Mouse (Mus musculus): ENCODE measurements at regions not wholly inside any gene's neighbourhood (a gene's known extent, or its start where the extent isn't known, plus 50 kb on each side); places are given as distances from the start of the nearest gene placed in this dataset.
"Not testable (repeated sequence)": the region's sequence is repeated elsewhere in the genome, so short reads cannot be mapped to it uniquely, and the experiment has no call there.

DNA sequence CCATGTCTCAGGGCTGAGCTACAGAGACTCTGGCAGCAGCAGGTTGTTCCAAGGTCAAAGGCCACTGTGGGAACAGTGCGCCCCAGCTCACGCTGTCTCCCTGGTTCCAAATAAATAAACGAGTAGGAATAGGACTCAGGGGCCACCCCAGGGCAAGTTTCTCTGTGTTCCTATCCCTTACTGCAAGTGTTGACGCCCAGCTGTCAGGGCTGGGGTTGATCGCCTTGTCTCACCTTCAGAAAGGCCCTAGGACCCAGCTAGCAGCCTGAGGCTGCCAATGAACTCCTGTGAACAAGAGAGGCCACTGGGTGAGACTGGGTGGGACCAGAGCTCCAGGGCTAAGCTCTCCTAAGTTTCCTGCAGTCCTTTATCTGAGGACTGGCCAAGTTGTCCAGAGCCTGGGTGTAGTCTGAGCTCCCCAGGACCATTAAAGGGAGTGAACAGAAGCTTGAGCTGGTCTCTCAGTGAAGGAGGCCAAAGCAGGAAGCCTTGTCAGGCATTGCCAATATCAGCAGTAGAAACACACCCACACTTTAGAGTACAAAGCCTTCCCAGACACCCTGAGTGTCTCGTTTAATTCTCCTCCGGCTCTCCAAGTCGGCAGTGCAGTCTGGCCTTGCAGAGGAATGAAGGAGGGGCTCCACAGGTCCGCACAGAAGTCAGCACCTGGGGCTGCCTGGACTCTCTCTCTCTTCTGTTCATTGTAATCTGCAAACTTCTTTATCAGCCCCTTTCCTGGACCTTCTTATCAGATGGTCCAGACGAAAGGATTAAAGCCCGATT lies 308.6 kb downstream of the Diras2 start:
- DNase-seq, result no peak

DNA sequence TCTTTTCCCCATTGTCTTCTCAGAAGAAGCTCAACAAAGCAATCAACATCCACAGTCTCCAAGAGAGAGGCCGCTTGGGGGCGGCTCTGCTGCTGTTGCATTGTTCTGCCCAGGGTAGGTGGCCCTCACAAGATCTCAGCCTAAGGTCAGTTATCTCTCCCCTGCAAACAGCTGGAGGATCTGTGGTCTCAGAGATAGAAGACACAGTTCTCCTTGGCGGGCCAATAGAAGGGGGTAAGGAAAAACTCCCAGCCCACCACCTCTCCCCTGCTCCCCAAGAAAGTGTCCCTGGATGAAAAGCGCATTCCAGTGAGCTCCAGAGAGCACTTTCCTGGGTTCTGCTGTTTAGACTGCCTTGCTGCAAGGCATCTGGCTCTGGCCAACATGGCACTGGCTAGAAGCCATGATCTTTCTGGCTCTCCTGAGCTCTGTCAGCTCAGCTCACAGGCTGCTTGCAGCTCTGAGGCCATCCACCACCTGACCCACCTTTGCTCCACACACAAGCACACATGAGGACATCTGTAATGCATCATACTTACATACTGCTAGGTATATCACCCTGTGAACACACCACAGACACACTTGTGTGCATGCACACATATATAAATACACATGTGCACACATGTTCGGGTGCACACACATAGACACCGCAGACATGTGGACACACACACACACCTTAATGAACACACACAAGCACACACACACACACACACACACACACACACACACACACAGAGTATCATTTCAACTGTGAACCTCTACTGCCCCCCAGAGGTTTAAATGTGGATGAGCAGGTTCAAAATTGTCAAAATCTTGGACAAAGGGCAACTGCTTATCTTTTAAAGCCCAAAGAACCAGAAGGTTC lies 307.7 kb downstream of the Diras2 start:
- DNase-seq, result peak in 1 of 2 experiments; percentile 7

DNA sequence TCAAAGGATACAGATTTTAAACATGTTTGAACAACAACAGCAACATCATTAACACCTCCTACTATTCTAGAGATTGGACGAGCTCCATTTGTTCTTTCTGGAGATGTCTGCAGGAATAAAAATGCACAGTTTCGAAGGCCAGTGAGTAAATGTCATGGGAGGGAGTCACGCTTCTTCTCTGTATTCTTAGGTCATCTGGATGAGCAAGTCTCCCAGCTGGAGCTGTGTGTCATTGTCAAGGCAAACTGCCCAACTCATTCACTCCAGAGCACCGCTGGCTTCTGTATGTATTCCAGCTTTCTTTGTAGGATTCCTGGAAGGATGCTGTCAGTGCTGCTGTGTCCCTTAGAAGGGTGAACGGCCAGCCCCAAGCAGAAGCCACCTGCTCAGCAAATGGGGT lies 297.1 kb downstream of the Diras2 start:
- DNase-seq, result no peak

DNA sequence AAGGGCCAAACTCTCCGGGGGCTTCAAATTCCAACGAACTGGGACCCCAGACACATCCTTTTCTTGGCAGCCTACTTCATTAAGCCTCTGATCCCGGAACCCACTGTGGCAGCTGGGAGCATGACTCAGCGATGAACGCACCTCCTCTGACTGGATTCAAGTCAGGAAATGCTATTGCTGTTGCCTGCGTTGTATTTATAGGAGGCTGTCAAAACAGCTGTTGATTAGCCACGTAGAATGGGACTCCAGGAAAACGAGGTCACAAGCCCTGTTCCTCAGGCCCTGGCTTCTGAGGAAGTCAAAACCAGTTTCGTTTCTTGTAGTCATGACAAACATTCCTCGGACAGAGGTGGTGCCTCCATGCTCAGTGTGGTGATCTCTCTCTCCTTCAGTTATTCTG lies 295.0 kb downstream of the Diras2 start:
- DNase-seq, result no peak

DNA sequence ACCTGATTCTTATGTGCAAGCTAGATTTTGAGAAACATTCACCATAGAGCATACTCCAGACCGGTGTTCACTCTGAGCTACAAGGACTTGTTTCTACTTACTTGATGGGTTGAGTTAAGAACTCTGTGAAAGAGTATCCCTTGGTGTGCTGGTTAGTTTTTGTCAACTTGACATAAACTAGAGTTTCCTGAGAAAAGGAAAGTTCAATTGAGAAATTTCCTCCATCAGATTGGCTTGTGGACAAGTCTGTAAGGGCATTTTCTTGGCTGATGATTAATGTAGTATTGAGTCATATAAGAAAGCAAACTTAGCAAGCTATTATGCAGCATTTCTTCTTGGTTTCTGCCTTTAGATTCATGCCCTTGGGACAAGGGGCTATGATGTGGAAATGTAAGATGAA lies 291.5 kb downstream of the Diras2 start:
- no peak for DNase-seq

DNA sequence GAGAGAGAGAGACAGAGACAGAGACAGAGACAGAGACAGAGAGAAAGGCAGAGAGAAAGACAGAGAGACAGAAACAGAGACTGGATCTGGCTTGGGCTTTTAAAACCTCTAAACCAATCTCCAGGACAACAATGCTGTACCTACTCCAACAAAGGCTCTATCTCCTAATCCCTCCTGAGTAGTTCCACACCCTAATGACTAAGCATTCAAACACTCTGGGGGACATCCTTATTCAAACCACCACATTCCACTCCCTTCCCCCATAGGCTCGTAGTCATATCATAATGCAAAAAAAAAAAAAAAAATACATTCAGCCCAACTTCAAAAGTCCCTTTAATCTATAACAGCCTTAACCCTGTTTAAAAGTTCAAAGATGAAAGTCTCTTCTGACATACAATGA lies 289.3 kb downstream of the Diras2 start:
- no peak for DNase-seq

DNA sequence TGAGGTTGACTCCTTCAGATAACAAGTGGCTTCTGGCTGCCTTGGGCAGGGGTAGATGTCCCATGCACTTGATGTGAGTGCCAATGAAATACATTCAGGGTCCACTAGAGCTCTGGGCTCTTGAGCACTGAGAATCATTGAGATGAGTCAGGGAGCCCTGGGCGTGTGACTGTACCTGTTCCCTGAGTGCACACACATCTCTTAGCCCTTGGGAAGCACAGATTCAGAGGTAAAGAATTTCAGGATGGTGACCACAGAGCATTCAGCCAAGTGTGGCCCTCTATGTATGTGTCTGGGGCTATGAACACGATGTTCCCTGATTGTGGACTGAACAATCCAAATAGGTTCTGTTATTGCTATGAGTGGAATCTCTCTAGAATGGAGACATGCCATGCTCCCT lies 281.6 kb downstream of the Diras2 start:
- no peak for DNase-seq

DNA sequence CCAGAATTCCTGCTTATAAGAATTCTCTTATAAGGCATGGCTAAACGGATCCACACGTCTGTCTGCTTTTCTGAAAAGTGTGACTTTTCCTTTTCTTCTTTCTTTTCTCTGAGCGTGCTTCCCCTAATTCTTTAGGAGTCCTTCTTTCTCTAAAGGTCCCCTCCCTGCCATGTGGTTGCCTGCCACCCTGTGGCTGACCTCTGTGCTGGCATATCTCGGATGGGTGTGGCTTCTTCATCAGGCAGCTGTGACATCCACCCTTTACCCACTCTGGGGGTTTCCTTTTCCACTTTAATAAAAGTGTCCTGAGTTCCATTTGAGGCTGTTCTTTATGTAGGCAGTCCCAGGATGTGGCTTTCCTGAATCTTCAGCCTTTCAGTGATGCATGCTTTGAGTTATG lies 280.7 kb downstream of the Diras2 start:
- DNase-seq, result peak in 1 of 2 experiments; percentile 27

DNA sequence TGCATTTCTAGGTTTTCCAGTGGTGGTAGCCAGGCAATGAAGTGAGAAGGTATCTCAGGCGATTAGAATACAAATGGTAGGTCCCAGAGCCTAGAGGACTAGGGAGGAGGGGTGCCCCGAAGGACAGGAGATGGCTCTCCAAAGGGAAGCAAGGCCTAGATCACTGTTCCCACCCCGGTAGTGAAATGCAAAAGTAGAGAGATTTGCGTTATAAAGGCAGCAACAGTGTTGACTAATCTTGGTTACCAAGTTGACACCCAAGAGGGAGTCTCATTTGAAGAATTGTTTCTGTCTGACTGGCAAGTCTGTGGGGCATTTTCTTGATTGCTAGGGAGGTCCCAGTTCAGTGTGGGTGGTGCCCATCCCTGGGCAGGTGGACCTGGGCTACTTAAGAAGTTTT lies 278.8 kb downstream of the Diras2 start:
- DNase-seq, result no peak

DNA sequence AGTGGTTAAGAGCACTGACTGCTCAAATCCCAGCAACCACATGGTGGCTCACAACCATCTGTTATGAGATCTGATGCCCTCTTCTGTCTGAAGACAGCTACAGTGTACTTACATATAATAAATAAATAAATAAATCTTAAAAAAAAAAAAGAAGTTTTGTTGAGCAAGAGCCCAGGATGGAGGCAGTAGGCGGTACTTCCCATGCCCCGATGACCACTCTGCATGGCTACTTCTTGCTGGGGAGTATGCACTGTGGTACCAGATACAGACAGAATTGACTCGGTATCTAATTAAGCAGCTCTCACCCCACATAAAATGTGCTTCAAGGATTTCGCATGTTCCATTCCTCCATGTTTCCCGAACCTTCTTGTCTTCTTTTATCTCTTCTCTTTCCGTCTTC lies 278.4 kb downstream of the Diras2 start:
- DNase-seq, result not testable (repeated sequence)

DNA sequence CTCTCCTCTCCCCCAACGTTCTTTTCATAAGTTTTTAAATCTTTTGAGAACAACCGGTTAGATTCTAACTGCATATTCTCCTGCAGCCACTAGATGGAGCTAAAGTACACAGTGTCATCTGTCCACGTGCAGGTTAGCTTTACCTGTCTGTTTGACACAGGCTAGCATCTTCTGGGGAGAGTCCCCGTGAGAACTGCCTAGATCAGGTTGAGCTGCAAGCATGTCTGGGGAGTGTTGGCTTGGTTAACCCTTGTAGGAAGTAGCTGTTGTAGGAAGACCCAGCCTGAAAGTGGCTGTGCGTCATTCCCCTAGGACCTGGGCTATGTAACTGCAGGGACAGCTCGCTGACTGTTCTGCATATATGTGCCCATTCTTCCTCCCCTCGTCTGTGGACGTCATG lies 277.9 kb downstream of the Diras2 start:
- peak; percentile 19 for DNase-seq

DNA sequence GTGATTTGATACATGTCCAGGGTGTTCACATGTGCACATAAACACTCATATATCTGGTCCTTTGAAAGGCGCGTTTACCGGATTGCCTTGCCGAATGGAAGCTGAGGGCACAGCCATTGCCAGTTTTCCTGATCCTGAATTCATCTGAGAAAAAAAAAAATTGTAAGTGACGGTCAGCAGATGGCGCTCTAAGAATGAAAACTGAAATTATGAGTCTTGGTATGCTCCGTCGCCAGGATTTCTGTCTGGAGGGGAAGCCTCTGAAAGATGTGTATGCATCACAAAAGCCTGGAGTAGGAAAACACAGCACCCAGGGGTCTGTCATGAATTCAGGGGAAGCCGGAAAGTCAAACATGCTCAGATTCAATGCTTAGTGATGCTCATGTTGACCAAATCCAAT lies 276.9 kb downstream of the Diras2 start:
- DNase-seq, result no peak

DNA sequence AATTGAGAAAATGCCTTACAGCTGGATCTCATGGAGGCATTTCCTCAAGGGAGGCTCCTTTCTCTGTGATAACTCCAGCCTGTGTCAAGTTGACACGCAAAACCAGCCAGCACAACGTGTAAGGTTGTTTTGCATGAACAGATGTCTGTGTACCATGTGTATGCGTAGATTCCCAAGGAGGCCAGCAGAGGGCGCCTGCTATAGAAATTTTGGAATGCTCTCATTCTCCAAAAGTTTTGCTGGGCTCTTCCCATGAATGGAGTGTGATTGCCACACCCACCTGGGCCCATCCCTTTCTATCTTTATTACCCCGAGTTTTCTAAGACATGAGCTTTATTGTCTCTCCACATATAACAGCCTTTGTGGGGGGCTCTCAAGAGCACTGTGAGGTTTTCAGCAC lies 275.4 kb downstream of the Diras2 start:
- no peak for DNase-seq

DNA sequence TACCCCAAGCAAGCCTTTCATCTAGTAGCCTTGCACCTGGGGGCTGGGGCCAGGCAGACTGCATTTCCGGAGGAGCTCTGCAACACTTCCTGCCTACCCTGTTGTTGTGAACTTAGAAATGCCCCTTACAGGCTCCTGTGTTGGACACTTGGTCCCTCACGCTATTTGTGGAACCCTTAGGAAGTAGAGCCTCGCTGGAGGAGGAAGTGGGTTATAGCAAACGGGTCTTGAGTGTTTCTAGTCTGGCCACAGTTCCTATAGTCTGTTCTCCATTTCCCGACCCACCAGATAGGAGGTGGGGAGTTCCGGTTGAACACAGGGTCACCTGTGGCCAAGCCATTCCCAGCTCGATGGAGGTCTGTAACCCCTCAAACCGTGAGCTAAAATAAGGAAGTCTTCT lies 272.7 kb downstream of the Diras2 start:
- DNase-seq, result no peak

DNA sequence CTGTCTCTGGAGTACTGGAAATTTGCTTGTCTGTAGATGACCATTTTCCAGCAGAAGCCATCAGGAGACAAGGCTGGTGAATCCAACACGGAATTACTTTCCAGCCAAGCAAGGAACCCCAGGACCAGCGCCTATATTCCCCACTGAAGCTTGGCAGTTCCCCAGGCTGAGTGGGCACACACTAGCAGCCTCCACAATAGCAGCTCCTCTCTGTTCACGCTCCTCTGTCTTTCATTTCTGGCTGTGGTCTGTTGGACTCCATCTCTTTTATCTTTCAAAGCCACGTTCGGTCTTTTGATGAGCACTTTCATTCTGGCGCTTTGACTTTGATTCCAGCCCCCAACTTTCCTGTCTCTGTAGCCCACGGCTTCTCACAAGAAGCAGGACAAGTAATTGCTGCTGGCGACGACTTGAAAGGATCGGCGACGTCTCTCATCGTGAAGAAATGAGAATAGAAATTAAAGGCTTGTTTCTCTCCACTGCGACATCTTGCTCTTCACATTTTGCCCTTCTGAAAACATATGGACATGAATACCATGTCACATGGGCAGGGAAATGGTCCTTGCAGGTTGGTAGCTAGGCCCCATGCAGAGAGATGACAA lies 268.0 kb downstream of the Diras2 start:
- DNase-seq, result no peak

DNA sequence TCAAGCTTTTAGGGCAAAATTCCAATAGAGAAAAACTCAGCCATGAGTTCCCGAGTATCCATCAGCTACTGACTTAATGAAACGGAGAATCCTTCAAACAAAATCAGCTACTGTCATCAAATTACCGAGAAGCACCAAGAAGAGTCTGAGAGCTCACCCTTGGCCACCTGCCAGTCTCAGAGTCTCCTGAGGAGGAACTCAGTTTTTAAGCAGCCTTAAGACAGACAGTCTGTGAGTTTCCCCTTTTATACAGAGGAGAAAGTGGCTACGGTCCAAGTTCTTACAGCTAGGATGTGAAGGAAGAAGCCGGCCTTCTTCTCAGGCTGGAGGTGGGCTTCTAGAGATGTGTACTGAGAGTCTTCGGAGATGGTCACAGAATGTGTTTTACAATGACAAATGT lies 262.8 kb downstream of the Diras2 start:
- no peak for DNase-seq

DNA sequence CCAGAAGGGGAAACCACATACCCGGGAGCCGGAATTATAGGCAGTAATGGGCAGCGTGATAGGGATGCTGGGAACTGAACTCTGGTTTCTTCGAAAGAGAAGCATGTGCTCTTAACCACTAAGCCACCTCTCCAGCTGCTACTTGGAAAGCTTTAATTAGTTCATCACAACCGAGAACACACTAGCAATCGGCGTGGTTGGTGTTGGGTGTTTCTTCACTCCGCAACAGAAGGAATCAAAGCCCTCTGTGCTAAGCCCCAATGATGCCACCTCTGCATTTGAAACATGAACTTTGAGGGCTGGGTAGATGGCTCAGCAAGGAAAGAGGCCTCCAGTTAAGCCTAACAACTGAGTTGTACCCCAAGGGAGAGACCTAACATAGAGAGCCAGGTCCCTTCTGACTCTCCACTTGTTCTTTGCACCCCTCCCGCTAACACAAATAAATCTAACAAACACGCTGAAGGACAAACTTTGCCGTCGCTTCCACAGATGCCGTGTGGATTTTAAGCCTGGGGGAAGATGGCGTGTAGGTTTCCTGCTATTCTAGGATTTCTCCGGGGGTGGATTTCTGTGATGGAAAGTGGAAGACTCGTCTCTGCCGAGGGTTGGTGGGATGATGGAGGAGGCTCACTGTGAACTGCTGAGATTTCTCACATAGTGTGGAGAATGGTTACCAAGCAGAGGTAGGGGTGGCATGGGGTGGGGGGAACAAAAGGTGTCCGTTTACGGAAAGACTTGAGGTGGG lies 257.4 kb downstream of the Diras2 start:
- no peak for DNase-seq

DNA sequence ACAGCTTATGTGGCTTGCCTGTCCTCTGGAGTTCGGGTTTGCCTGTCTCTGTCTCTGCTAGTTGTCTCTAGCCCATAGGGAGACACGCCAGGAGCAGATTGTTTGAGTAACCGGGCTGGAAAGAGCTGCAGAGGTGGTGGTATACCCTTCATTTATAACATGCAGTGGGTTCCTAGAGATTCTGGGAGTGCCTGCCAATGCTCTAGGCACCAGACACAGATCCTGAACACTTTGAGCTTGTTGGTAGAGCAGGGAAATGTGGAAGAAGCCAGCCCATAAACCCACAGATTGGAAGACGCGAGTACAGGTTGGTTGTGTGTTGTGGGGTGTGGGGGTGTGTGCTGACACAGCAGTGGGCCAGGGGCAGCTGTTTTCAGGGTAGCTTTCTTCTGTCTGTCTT lies 255.9 kb downstream of the Diras2 start:
- DNase-seq, result no peak

DNA sequence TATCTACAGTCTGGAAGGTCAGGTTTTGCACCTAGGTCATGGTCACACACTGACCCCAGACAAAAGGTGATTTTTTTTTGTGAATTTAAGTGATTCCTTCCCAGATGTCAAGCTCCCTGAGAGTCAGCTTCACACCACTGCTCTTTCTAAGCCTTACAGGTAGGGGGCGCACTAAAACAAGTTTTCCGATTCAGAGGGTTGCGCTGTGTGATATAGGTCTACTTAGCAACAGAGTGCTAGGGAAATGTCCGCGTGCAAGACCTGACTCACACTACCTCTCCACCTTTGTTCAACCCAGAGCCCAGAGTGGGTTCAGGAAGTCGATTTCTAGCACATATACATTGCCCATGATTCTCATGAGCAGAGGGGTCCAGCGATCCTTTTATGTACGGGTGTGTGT lies 255.4 kb downstream of the Diras2 start:
- peak; percentile 57 for DNase-seq

DNA sequence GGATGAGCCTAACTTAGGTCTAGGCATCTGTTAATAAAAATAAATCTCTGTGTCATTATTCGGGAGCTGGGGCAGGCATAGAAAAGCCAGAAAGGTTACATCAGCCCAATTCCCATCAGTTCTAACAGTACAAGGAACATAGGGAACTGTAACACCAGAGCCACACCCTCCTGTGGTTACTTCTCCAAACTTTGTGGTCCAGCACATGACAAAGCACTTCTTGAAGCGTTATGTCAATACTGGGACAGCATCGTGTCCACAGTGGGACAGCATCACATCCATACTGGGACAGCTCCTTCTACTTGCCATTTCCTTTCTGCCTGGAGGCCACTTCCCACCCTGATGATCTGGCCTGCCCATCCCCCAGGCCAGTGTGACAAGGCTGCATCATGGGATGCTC lies 253.9 kb downstream of the Diras2 start:
- no peak for DNase-seq

DNA sequence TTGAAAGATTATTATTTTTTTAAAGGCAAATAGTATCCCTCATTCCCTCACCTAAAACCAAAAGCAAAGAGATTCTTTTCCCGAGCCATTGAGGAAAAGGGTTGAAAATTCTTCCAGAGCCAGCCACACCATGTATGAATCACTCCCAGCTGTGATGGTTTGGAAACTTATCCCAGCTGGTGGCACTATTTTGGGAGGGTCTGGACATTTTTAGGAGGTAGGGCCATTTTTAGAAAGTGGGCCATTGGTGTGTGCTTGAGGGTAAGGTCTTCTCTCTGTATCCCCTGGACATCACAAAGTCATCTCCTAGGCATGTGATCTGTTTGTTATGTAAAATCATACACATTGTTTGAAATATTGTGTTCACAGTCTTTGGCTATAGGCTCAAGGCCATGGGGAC lies 252.2 kb downstream of the Diras2 start:
- no peak for DNase-seq

DNA sequence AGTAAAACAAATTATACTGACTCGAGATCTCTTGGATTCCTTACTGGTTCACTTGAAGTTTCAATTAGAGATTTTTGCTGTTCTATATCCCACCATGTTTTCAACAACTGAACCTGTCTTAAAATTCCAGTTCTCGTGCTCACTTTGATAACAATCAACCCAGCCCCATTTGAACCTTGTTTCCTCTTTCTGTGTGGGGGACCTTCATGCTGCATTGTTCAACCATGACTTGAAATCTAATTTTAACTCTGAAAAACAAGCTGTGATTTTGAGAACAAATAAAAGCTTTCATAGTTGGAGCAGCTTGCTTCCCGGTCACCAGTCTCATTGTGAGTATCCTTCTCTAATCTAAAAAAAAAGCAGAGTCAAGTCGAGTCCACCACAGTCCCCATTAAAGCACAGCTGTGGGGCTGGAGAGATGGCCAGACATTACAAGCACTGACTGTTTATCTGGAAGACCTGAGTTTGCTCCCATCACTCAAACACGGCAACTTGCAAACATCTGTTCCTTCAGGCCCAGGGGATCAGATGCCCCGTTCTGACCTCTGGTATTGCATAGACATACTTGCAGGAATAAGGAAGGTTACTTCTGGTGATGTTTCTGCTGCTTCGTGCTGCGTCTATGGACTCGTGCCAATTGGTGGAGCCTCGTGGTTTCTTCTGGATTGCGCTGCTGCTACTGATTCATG lies 251.7 kb downstream of the Diras2 start:
- DNase-seq, result no peak

DNA sequence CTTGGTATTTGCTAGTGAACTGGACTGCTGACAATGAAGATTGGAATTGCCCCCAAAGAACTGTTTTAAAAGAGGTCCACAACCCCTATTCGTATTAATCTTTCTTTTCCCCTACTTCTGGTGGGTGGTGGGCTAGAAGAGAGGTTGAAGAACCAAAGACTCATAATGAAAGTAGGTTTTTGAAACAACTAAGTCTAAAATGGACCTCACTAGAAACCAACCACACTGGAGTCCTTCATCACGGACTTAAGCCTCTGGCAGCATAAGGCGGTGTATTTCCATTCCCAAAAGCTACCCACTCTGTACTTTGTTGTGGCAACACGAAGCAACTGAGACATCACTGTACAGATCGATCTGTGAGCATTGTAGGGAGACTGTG lies 251.1 kb downstream of the Diras2 start:
- no peak for DNase-seq

Measured in thymus, postnatal 36 days (tissue).